Mouse (Mus musculus): Measurements from ENCODE around the gene Nkapd1. TPM values are rescaled to one million over a fixed set of nuclear protein-coding genes. Genes with fewer than 3 reads are reported as not detected.

Gene Nkapd1
- polyA plus RNA-seq (2012; rRNA removed), result 22.2 and 22.6 TPM in 2 replicates

DNA sequence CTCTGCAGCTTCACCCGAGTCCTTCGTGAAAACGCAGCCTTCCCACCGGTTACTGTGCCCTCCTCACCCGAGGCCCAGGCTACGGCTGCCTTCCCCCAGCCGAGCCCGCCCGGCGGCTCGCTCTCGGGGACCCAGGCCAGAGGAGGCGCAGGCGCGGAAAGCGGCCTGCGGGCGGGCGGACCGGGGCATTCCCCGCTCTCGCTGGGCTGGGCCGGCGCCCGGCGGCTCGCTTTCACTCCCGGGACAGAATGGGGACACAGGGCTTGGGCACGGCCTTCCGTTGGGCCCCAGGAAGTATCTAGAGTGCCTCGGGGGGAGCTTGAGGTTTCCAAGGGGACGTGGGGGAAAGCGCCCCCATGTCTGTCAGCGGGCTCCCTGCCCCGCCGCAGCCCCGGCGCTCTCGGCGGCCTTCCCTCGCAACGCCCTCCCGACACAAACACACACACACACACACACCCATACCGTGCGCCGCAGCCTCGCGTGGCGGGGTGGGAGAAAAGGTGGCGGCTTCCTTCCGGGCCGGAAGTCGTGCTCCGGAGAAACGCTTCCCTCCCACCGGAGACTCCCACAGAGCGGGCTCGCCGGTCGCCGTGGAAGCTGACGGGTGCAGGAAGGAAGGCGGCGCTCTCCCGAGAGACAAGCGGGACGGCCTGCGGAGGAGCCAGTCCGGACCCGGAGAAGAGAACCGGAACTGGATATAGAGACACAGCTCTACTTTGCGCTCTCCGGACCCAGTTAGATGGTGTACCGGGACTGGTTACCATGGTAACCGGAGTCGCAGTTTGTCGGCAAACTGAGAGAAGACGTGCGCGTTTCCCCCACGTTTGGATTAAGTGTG is at the start of gene Nkapd1, which contains the start of gene Pih1d2:
Gene Nkapd1, minus strand, starts transcription at position 699 of the 838 bp plus-strand sequence.
Gene Pih1d2, plus strand, starts transcription at position 556 of the 838 bp plus-strand sequence.

DNA sequence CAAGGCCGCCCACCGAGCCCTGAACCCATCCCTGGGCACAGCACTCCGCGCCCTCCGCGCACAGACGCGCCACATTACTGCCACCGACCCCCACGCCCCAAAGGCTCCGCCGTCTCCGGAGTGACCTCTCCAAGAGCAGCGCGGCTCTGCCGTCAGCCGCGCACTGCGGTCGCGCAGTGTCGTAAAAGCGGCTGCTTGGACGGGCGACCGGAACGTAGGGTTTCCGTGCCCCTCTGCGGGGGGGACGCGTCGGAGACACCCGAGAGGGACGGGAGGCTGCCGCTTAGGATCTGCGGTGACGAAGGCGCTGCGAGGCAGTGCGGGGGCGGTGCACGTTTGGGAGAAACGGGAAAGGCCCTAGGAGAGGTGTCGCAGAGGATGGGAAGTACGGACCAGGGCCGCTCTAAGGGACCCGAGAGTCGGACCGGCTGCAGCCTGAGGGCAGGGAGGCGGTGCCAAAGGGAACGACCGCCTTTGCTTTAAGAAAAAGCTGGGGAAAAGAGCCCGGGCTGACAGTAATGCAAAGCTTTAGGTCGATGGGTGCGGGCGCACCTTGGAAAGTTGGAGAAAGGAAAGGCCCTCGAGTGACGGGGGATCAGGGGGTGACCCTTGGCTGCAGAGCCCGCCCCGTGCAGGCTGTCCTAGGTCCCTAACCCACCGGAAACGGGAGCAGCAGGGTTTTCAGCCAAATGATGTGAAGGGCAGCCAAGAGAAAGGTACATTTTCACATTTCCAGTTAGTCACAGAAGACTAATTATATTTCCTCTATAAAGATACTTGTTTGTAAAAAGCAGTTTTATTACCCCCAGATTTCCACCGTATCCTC is 42.3 kb upstream of the Nkapd1 start, which contains the start of gene Dlat:
Gene Dlat, minus strand, starts transcription at position 389 of the 826 bp plus-strand sequence.

DNA sequence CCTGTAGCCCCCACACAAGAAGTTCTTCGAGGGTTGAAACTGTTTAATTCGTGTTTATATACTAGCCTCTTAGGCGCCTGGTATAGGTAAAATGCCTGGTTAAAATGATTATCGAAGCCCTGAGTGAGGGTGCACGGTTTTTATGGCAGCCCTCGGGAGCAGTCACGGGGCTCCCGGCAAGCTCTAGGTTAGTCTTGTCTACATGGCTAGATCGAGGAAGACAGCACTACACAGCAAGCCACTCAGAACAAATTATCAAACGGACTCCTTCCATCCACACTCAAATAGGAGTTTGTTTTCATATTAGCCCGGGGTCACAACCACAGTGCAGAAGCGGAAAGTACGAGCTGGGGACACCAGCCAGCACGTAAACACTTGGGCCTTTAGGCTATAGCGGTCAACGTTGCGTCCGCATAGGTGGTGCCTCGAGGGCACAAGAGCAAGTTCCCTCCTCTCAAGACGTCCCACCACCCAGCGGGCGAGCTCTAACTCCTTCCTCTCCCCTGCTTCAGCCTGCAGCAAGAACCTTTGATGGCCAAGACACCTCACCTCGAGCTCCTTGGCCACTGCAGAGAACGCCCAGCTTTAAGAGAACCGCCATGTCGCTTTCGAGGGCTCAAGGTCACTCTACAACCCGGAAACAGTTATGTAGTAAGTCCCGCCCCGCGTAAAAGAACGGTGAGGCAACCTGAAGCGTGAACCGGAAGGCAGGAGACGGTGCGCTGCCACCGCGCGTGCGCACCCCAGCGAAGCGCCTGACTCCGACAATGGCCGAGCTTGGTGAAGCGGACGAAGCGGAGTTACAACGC is 13.9 kb downstream of the Nkapd1 start, which contains the start of the genes Sdhd and Timm8b:
Gene Sdhd, minus strand, starts transcription at position 624 of the 809 bp plus-strand sequence.
Gene Timm8b, plus strand, starts transcription at position 722 of the 809 bp plus-strand sequence.

DNA sequence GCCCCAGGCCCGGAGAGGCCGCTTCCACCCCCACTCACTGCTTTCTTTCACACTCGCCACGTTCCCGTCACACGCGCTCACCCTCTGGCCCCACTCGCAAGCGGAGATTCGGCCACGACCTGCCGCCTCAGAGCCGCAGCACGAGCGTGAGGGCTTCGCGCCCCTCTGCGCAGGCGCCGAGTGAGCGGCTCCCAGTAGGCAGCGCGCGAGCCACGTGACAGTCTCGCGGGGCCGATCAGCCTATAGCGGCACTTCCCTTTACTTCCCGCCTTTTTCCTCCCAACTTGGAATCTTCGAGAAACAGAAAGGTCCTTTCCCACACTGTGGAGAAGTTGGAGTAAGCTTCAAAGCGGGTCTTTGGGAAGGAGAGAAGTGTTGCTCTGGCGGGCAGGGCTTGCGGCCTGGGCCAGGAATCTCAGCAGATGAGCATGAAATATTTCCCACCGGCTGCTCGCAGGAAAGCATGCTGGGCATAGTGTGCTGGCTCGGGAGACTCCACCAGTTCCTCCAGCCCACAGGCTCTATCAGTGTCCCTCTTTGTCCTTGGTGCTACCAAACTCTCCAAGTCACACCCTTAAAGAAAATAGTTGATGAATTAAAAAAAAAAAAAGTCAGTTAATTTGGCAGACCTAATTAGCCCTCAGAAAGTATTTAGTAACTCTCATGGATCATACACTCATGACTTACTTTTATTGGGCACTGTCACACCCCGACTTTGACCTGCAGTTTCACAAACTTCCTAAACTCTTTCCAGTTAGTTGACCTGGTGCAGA is 55.9 kb downstream of the Nkapd1 start, which contains the start of gene Tex12:
Gene Tex12, minus strand, starts transcription at position 181 of the 773 bp plus-strand sequence.

Other genes starting within 250 kb of the Nkapd1 start
- 0.21 and 0.91 TPM in 2 replicates for gene Plet1, start 122.9 kb downstream of the Nkapd1 start, polyA plus RNA-seq (2012; rRNA removed)
- 82.2 and 86.4 TPM in 2 replicates for gene Pts, start 88.7 kb downstream of the Nkapd1 start, polyA plus RNA-seq (2012; rRNA removed)
- gene Il18, start 62.6 kb downstream of the Nkapd1 start, polyA plus RNA-seq (2012; rRNA removed), result 14.3 and 17.1 TPM in 2 replicates
- gene Bco2, start 62.3 kb downstream of the Nkapd1 start, polyA plus RNA-seq (2012; rRNA removed), result 0.35 and 0.48 TPM in 2 replicates
- gene Tex12, start 56.1 kb downstream of the Nkapd1 start, polyA plus RNA-seq (2012; rRNA removed), result not detected in 2 replicates
- 145 and 152 TPM in 2 replicates for gene Sdhd, start 13.7 kb downstream of the Nkapd1 start, polyA plus RNA-seq (2012; rRNA removed)
- gene Timm8b, start 13.6 kb downstream of the Nkapd1 start, polyA plus RNA-seq (2012; rRNA removed), result 368 and 467 TPM in 2 replicates
- gene Pih1d2, start 143 bp downstream of the Nkapd1 start, polyA plus RNA-seq (2012; rRNA removed), result 3.9 and 4.9 TPM in 2 replicates
- gene Dlat, start 42.3 kb upstream of the Nkapd1 start, polyA plus RNA-seq (2012; rRNA removed), result 30.6 and 34.2 TPM in 2 replicates
- 31.3 and 33.4 TPM in 2 replicates for gene Dixdc1, start 122.1 kb upstream of the Nkapd1 start, polyA plus RNA-seq (2012; rRNA removed)
- 1.4 and 2.1 TPM in 2 replicates for gene 2310030G06Rik, start 129.1 kb upstream of the Nkapd1 start, polyA plus RNA-seq (2012; rRNA removed)
- gene Cryab, start 133.9 kb upstream of the Nkapd1 start, polyA plus RNA-seq (2012; rRNA removed), result 4.3 and 17.1 TPM in 2 replicates
- gene Hspb2, start 134.9 kb upstream of the Nkapd1 start, polyA plus RNA-seq (2012; rRNA removed), result 0.95 and 9.7 TPM in 2 replicates
- gene Fdxacb1, start 150.8 kb upstream of the Nkapd1 start, polyA plus RNA-seq (2012; rRNA removed), result 6.8 and 7.7 TPM in 2 replicates
- 38.1 and 40.1 TPM in 2 replicates for gene Alg9, start 157.6 kb upstream of the Nkapd1 start, polyA plus RNA-seq (2012; rRNA removed)
- gene 1110032A03Rik, start 158.1 kb upstream of the Nkapd1 start, polyA plus RNA-seq (2012; rRNA removed), result 43.7 and 47.8 TPM in 2 replicates
- 29.8 and 38.0 TPM in 2 replicates for gene Ppp2r1b, start 227.8 kb upstream of the Nkapd1 start, polyA plus RNA-seq (2012; rRNA removed)

Data from central nervous system, embryonic 14 days (tissue).